Comparison of ENCODE assay signal across 10 mouse cellular contexts in genomic region chr14:51740347-51741170, GRCm38 (mm10). TPM values are rescaled to one million over a fixed set of nuclear protein-coding genes. Genes with fewer than 3 reads are reported as not detected.
DNase-seq lines count a peak whose midpoint lies in the region; ATAC-seq and TF ChIP-seq lines count a peak whose summit lies in the region.
"Had no signal": no experiment of that assay in that cellular context is flagged by ENCODE, and none has a peak within 500 bp of the region (broad histone marks: within the 10 kb centered on the region; RNA-seq: fewer than 3 reads in every experiment).

No protein-coding gene starts in this region.

- H3K36me3 ChIP-seq in heart, embryonic 16.5 days (ENCODE audit: control insufficient read depth, insufficient read depth), result no peaks in the 10 kb centered on the region
- H3K36me3 ChIP-seq in hindbrain, embryonic 13.5 days, result no peaks in the 10 kb centered on the region
- no peaks in the 10 kb centered on the region for H3K36me3 ChIP-seq in midbrain, embryonic 16.5 days (ENCODE audit: control insufficient read depth, insufficient read depth, low read length)

- TF ChIP-seq CTCF in cortical plate, adult 2 months (IDR thresholded peaks at IDR 0.05; ENCODE audit: extremely low read depth, insufficient read depth, low read length), result no peak

- under 1% methylated on average over 42 of the region's 42 CpGs for WGBS in heart, embryonic 16.5 days
- under 1% methylated on average over 42 of the region's 42 CpGs for WGBS in hindbrain, embryonic 13.5 days
- under 1% methylated on average over 41 of the region's 42 CpGs for WGBS in midbrain, embryonic 16.5 days

- H3K4me3 ChIP-seq in heart, embryonic 16.5 days (ENCODE audit: low read length), result peak overlapping the region; percentile 54
- H3K4me3 ChIP-seq in cortical plate, adult 2 months (ENCODE audit: insufficient read depth, low read length), result peak overlapping the region; percentile 5; the same call in 1 of the 2 replicates
- H3K4me3 ChIP-seq in hindbrain, embryonic 13.5 days, result peak overlapping the region; percentile 37
- H3K4me3 ChIP-seq in midbrain, embryonic 16.5 days (ENCODE audit: low read depth, low read length), result peak overlapping the region; percentile 37

- H3K27ac ChIP-seq in heart, embryonic 16.5 days (ENCODE audit: low read length), result no peak overlapping the region
- no peak overlapping the region for H3K27ac ChIP-seq in cortical plate, adult 2 months (ENCODE audit: insufficient read depth, low read length)
- no peak overlapping the region for H3K27ac ChIP-seq in hindbrain, embryonic 13.5 days
- no peak overlapping the region for H3K27ac ChIP-seq in midbrain, embryonic 16.5 days (ENCODE audit: low read length)

- H3K27me3 ChIP-seq in heart, embryonic 16.5 days (ENCODE audit: control insufficient read depth, insufficient read depth, low read length), result peaks cover 40% of the 10 kb centered on the region
- H3K27me3 ChIP-seq in hindbrain, embryonic 13.5 days, result peaks cover 55% of the 10 kb centered on the region
- peaks cover 43% of the 10 kb centered on the region for H3K27me3 ChIP-seq in midbrain, embryonic 16.5 days (ENCODE audit: control insufficient read depth, insufficient read depth, low read depth, low read length)

- peak overlapping the region; percentile 42; the same call in 1 of the 2 replicates for H3K9ac ChIP-seq in heart, embryonic 16.5 days (ENCODE audit: low read length)
- peak overlapping the region; percentile 49; the same call in 1 of the 2 replicates for H3K9ac ChIP-seq in hindbrain, embryonic 13.5 days
- H3K9ac ChIP-seq in midbrain, embryonic 16.5 days (ENCODE audit: low read depth, low read length), result no peak overlapping the region

- no peak for TF ChIP-seq POLR2A in cortical plate, adult 2 months (IDR thresholded peaks at IDR 0.05; ENCODE audit: extremely low read depth, insufficient read depth, low read length)

- no peaks in the 10 kb centered on the region for H3K9me3 ChIP-seq in heart, embryonic 16.5 days (replicated peaks; ENCODE audit: control insufficient read depth, low read length)
- no peaks in the 10 kb centered on the region for H3K9me3 ChIP-seq in hindbrain, embryonic 13.5 days
- H3K9me3 ChIP-seq in midbrain, embryonic 16.5 days (replicated peaks; ENCODE audit: control insufficient read depth, low read length, poor library complexity, severe bottlenecking), result no peaks in the 10 kb centered on the region

- H3K4me2 ChIP-seq in heart, embryonic 16.5 days (ENCODE audit: low read depth, low read length), result peak overlapping the region; percentile 92
- peak overlapping the region; percentile 62 for H3K4me2 ChIP-seq in hindbrain, embryonic 13.5 days
- peak overlapping the region; percentile 75 for H3K4me2 ChIP-seq in midbrain, embryonic 16.5 days (ENCODE audit: low read length)

- no peak for ATAC-seq in heart, embryonic 16.5 days (replicated peaks; ENCODE audit: extremely low read depth, insufficient read depth, low FRiP score)
- 0 out of 2 replicates have a peak, but pooled peaks have one; percentile 46 for ATAC-seq in hindbrain, embryonic 13.5 days (ENCODE audit: low FRiP score)
- ATAC-seq in midbrain, embryonic 16.5 days, result peak; percentile 67; the same call in 1 of the 2 replicates
- no peak for ATAC-seq in megakaryocyte-erythroid progenitor cell, adult 5-6 weeks (replicated peaks; ENCODE audit: low FRiP score, low TSS enrichment, poor library complexity, severe bottlenecking)

- intact Hi-C loops in heart, postnatal 36 days (cut with DNase I), result no loop called here

- H3K4me1 ChIP-seq in heart, embryonic 16.5 days (ENCODE audit: control insufficient read depth, insufficient read depth, low read length), result peaks cover 8% of the 10 kb centered on the region; the same call in 1 of the 2 replicates
- H3K4me1 ChIP-seq in cortical plate, adult 2 months (ENCODE audit: control insufficient read depth, insufficient read depth, low read length), result no peaks in the 10 kb centered on the region
- peaks cover 28% of the 10 kb centered on the region for H3K4me1 ChIP-seq in hindbrain, embryonic 13.5 days (replicated peaks)
- peaks cover 11% of the 10 kb centered on the region for H3K4me1 ChIP-seq in midbrain, embryonic 16.5 days (ENCODE audit: control insufficient read depth, insufficient read depth, low read length)

- no peak for DNase-seq in heart, postnatal 36 days
- DNase-seq in left cerebral cortex, adult 9 months (ENCODE audit: low spot score in 2 of 2), result no peak
- DNase-seq in gastrocnemius, postnatal 4 days (ENCODE audit: low spot score in 2 of 2), result no peak

RNA-seq across cellular contexts. Expression of gene Gm5800, which starts 23.6 kb away (rescaled TPM):
- polyA plus RNA-seq in heart, embryonic 16.5 days (2015; fragmentation: Nextera tagmentation; extraction: Ambion mirVana), result not detected in 2 replicates
- total RNA-seq in heart, postnatal 36 days (2021), result not detected
- not detected in 2 replicates for polyA plus RNA-seq in cortical plate, adult 2 months (2012; rRNA removed)
- not detected in 2 replicates for polyA plus RNA-seq in hindbrain, embryonic 13.5 days (2015; fragmentation: Nextera tagmentation; extraction: Ambion mirVana)
- polyA plus RNA-seq in midbrain, embryonic 16.5 days (2015; fragmentation: Nextera tagmentation; extraction: Ambion mirVana), result not detected in 2 replicates
- total RNA-seq in megakaryocyte-erythroid progenitor cell, adult 5-6 weeks (2014; fragmentation: Nextera tagmentation), result not detected in 2 replicates
- total RNA-seq in megakaryocyte-erythroid progenitor cell, adult 5-6 weeks (2017), result not detected in 2 replicates
- total RNA-seq in gastrocnemius, postnatal 4 days (2021), result not detected
- total RNA-seq: MEL had no signal
- polyA plus RNA-seq: gonadal fat pad, adult 2 months had no signal

RNA-seq across cellular contexts. Expression of gene Ang4, which starts 32.8 kb away (rescaled TPM):
- polyA plus RNA-seq in heart, embryonic 16.5 days (2015; fragmentation: Nextera tagmentation; extraction: Ambion mirVana), result 0.28 TPM in 1 of 2 replicates, not detected in the other
- total RNA-seq in heart, postnatal 36 days (2021), result not detected
- polyA plus RNA-seq in cortical plate, adult 2 months (2012; rRNA removed), result not detected in 2 replicates
- not detected in 2 replicates for polyA plus RNA-seq in hindbrain, embryonic 13.5 days (2015; fragmentation: Nextera tagmentation; extraction: Ambion mirVana)
- not detected in 2 replicates for polyA plus RNA-seq in midbrain, embryonic 16.5 days (2015; fragmentation: Nextera tagmentation; extraction: Ambion mirVana)
- total RNA-seq in megakaryocyte-erythroid progenitor cell, adult 5-6 weeks (2014; fragmentation: Nextera tagmentation), result not detected in 2 replicates
- total RNA-seq in megakaryocyte-erythroid progenitor cell, adult 5-6 weeks (2017), result not detected in 2 replicates
- total RNA-seq in gastrocnemius, postnatal 4 days (2021), result not detected
- total RNA-seq: MEL had no signal
- polyA plus RNA-seq: gonadal fat pad, adult 2 months had no signal

RNA-seq across cellular contexts. Expression of gene Gm17079, which starts 45.3 kb away (rescaled TPM):
- not detected in 2 replicates for polyA plus RNA-seq in heart, embryonic 16.5 days (2015; fragmentation: Nextera tagmentation; extraction: Ambion mirVana)
- total RNA-seq in heart, postnatal 36 days (2021), result not detected
- polyA plus RNA-seq in cortical plate, adult 2 months (2012; rRNA removed), result not detected in 2 replicates
- polyA plus RNA-seq in hindbrain, embryonic 13.5 days (2015; fragmentation: Nextera tagmentation; extraction: Ambion mirVana), result not detected in 2 replicates
- not detected in 2 replicates for polyA plus RNA-seq in midbrain, embryonic 16.5 days (2015; fragmentation: Nextera tagmentation; extraction: Ambion mirVana)
- total RNA-seq in megakaryocyte-erythroid progenitor cell, adult 5-6 weeks (2014; fragmentation: Nextera tagmentation), result not detected in 2 replicates
- not detected in 2 replicates for total RNA-seq in megakaryocyte-erythroid progenitor cell, adult 5-6 weeks (2017)
- total RNA-seq in gastrocnemius, postnatal 4 days (2021), result not detected
- total RNA-seq: MEL had no signal
- polyA plus RNA-seq: gonadal fat pad, adult 2 months had no signal

RNA-seq across cellular contexts. Expression of gene AY358078, which starts 59.3 kb away (rescaled TPM):
- polyA plus RNA-seq in heart, embryonic 16.5 days (2015; fragmentation: Nextera tagmentation; extraction: Ambion mirVana), result not detected in 2 replicates
- not detected for total RNA-seq in heart, postnatal 36 days (2021)
- polyA plus RNA-seq in cortical plate, adult 2 months (2012; rRNA removed), result not detected in 2 replicates
- not detected in 2 replicates for polyA plus RNA-seq in hindbrain, embryonic 13.5 days (2015; fragmentation: Nextera tagmentation; extraction: Ambion mirVana)
- polyA plus RNA-seq in midbrain, embryonic 16.5 days (2015; fragmentation: Nextera tagmentation; extraction: Ambion mirVana), result not detected in 2 replicates
- not detected in 2 replicates for total RNA-seq in megakaryocyte-erythroid progenitor cell, adult 5-6 weeks (2014; fragmentation: Nextera tagmentation)
- not detected in 2 replicates for total RNA-seq in megakaryocyte-erythroid progenitor cell, adult 5-6 weeks (2017)
- not detected for total RNA-seq in gastrocnemius, postnatal 4 days (2021)
- total RNA-seq: MEL had no signal
- polyA plus RNA-seq: gonadal fat pad, adult 2 months had no signal

Comparison
In these comparisons a context has a peak if more than half of its experiments do, and no peak if none do; other contexts are left out.
1. ATAC-seq: peak in hindbrain, embryonic 13.5 days (single experiment) and midbrain, embryonic 16.5 days (single experiment); none in heart, embryonic 16.5 days (single experiment) and megakaryocyte-erythroid progenitor cell, adult 5-6 weeks (single experiment).
2. Peak in every context shown above with its lines, with median percentiles within 50 percentile points of each other: H3K4me2 ChIP-seq and H3K4me3 ChIP-seq.